Mouse (Mus musculus): Measurements from ENCODE around the gene Stx11. TPM values are rescaled to one million over a fixed set of nuclear protein-coding genes. Genes with fewer than 3 reads are reported as not detected.

The Stx11 gene
- polyA plus RNA-seq, 1 experiment from 2014 or later = 5.5 TPM

- no peak overlapping the region for H3K9ac ChIP-seq (ENCODE audit: low read depth, low read length)
- H3K4me1 ChIP-seq (ENCODE audit: control insufficient read depth, insufficient read depth, low read length) = peaks cover 9% of the 10 kb centered on the region
- no peaks in the 10 kb centered on the region for H3K27me3 ChIP-seq (ENCODE audit: control insufficient read depth, insufficient read depth, low read length)
- no peak overlapping the region for H3K27ac ChIP-seq (ENCODE audit: low read depth, low read length)
- no peaks in the 10 kb centered on the region for H3K36me3 ChIP-seq (ENCODE audit: control insufficient read depth, insufficient read depth, low read length)
- no peak for ATAC-seq (replicated peaks; ENCODE audit: insufficient number of reproducible peaks, low FRiP score, low TSS enrichment)
- no peak overlapping the region for H3K4me2 ChIP-seq
- H3K9me3 ChIP-seq (replicated peaks; ENCODE audit: control insufficient read depth, low read length) = no peaks in the 10 kb centered on the region
- no peak overlapping the region for H3K4me3 ChIP-seq (ENCODE audit: low read depth, low read length)
- 46% methylated on average over 7 of the region's 7 CpGs for WGBS (ENCODE audit: insufficient replicate concordance)
These were observed 48.3 kb downstream of the Stx11 start for GRCm38 (mm10) chr10:12915826-12916225.

GRCm38 (mm10) chr10:12914203-12914602, 49.9 kb downstream of the Stx11 start:
- WGBS (ENCODE audit: insufficient replicate concordance) = 88% methylated on average over 1 of the region's 1 CpGs
- Histone ChIP-seq H3K4me1 (ENCODE audit: control insufficient read depth, insufficient read depth, low read length) (peaks cover 9% of the 10 kb centered on the region), H3K9ac (ENCODE audit: low read depth, low read length) (no peak overlapping the region), H3K36me3 (ENCODE audit: control insufficient read depth, insufficient read depth, low read length) (no peaks in the 10 kb centered on the region), H3K9me3 (replicated peaks; ENCODE audit: control insufficient read depth, low read length) (no peaks in the 10 kb centered on the region), H3K4me3 (ENCODE audit: low read depth, low read length) (no peak overlapping the region), H3K27me3 (ENCODE audit: control insufficient read depth, insufficient read depth, low read length) (no peaks in the 10 kb centered on the region), H3K4me2 (no peak overlapping the region), H3K27ac (ENCODE audit: low read depth, low read length) (no peak overlapping the region)
- no peak for ATAC-seq (replicated peaks; ENCODE audit: insufficient number of reproducible peaks, low FRiP score, low TSS enrichment)

- peak overlapping the region; percentile 61 for H3K4me2 ChIP-seq
- peaks cover 9% of the 10 kb centered on the region for H3K4me1 ChIP-seq (ENCODE audit: control insufficient read depth, insufficient read depth, low read length)
- no peaks in the 10 kb centered on the region for H3K9me3 ChIP-seq (replicated peaks; ENCODE audit: control insufficient read depth, low read length)
- peak; percentile 56; the same call in 1 of the 2 replicates for ATAC-seq (replicated peaks; ENCODE audit: insufficient number of reproducible peaks, low FRiP score, low TSS enrichment)
- peak overlapping the region; percentile 12; the same call in 1 of the 2 replicates for H3K4me3 ChIP-seq (ENCODE audit: low read depth, low read length)
- H3K9ac ChIP-seq (ENCODE audit: low read depth, low read length) = peak overlapping the region; percentile 68
- no peaks in the 10 kb centered on the region for H3K36me3 ChIP-seq (ENCODE audit: control insufficient read depth, insufficient read depth, low read length)
- no peaks in the 10 kb centered on the region for H3K27me3 ChIP-seq (ENCODE audit: control insufficient read depth, insufficient read depth, low read length)
- 22% methylated on average over 11 of the region's 11 CpGs for WGBS (ENCODE audit: insufficient replicate concordance)
- H3K27ac ChIP-seq (ENCODE audit: low read depth, low read length) = peak overlapping the region; percentile 70
These were observed 52.0 kb downstream of the Stx11 start for GRCm38 (mm10) chr10:12911981-12912530.

GRCm38 (mm10) chr10:12911451-12911850, 52.6 kb downstream of the Stx11 start:
- Histone ChIP-seq H3K27me3 (ENCODE audit: control insufficient read depth, insufficient read depth, low read length) (no peaks in the 10 kb centered on the region), H3K4me2 (peak overlapping the region; percentile 61), H3K4me3 (ENCODE audit: low read depth, low read length) (no peak overlapping the region), H3K4me1 (ENCODE audit: control insufficient read depth, insufficient read depth, low read length) (peaks cover 9% of the 10 kb centered on the region), H3K27ac (ENCODE audit: low read depth, low read length) (peak overlapping the region; percentile 70), H3K36me3 (ENCODE audit: control insufficient read depth, insufficient read depth, low read length) (no peaks in the 10 kb centered on the region), H3K9me3 (replicated peaks; ENCODE audit: control insufficient read depth, low read length) (no peaks in the 10 kb centered on the region), H3K9ac (ENCODE audit: low read depth, low read length) (peak overlapping the region; percentile 68)
- ATAC-seq (replicated peaks; ENCODE audit: insufficient number of reproducible peaks, low FRiP score, low TSS enrichment) = no peak
- 78% methylated on average over 13 of the region's 13 CpGs for WGBS (ENCODE audit: insufficient replicate concordance)

GRCm38 (mm10) chr10:12909891-12910290, 54.2 kb downstream of the Stx11 start:
- ATAC-seq (replicated peaks; ENCODE audit: insufficient number of reproducible peaks, low FRiP score, low TSS enrichment) = no peak
- Histone ChIP-seq H3K9ac (ENCODE audit: low read depth, low read length) (no peak overlapping the region), H3K27ac (ENCODE audit: low read depth, low read length) (no peak overlapping the region)

GRCm38 (mm10) chr10:12909179-12909578, 54.9 kb downstream of the Stx11 start:
- Histone ChIP-seq H3K27ac (ENCODE audit: low read depth, low read length) (no peak overlapping the region), H3K9ac (ENCODE audit: low read depth, low read length) (no peak overlapping the region), H3K9me3 (replicated peaks; ENCODE audit: control insufficient read depth, low read length) (no peaks in the 10 kb centered on the region), H3K4me1 (ENCODE audit: control insufficient read depth, insufficient read depth, low read length) (peaks cover 9% of the 10 kb centered on the region), H3K4me3 (ENCODE audit: low read depth, low read length) (no peak overlapping the region), H3K27me3 (ENCODE audit: control insufficient read depth, insufficient read depth, low read length) (no peaks in the 10 kb centered on the region), H3K36me3 (ENCODE audit: control insufficient read depth, insufficient read depth, low read length) (no peaks in the 10 kb centered on the region), H3K4me2 (no peak overlapping the region)
- ATAC-seq (replicated peaks; ENCODE audit: insufficient number of reproducible peaks, low FRiP score, low TSS enrichment) = no peak
- 53% methylated on average over 1 of the region's 1 CpGs for WGBS (ENCODE audit: insufficient replicate concordance)

More at GRCm38 (mm10) chr10:12909891-12910290, 54.2 kb downstream of the Stx11 start:
- H3K9me3 ChIP-seq (replicated peaks; ENCODE audit: control insufficient read depth, low read length) = no peaks in the 10 kb centered on the region
- no peak overlapping the region for H3K4me3 ChIP-seq (ENCODE audit: low read depth, low read length)
- WGBS (ENCODE audit: insufficient replicate concordance) = 80% methylated on average over 2 of the region's 2 CpGs
- peaks cover 9% of the 10 kb centered on the region for H3K4me1 ChIP-seq (ENCODE audit: control insufficient read depth, insufficient read depth, low read length)
- H3K36me3 ChIP-seq (ENCODE audit: control insufficient read depth, insufficient read depth, low read length) = no peaks in the 10 kb centered on the region
- no peak overlapping the region for H3K4me2 ChIP-seq
- H3K27me3 ChIP-seq (ENCODE audit: control insufficient read depth, insufficient read depth, low read length) = no peaks in the 10 kb centered on the region

GRCm38 (mm10) chr10:12904140-12904528, 60.0 kb downstream of the Stx11 start:
- Histone ChIP-seq H3K4me2 (no peak overlapping the region), H3K4me3 (ENCODE audit: low read depth, low read length) (no peak overlapping the region), H3K9ac (ENCODE audit: low read depth, low read length) (no peak overlapping the region), H3K9me3 (replicated peaks; ENCODE audit: control insufficient read depth, low read length) (no peaks in the 10 kb centered on the region), H3K36me3 (ENCODE audit: control insufficient read depth, insufficient read depth, low read length) (no peaks in the 10 kb centered on the region), H3K27ac (ENCODE audit: low read depth, low read length) (no peak overlapping the region), H3K4me1 (ENCODE audit: control insufficient read depth, insufficient read depth, low read length) (no peaks in the 10 kb centered on the region), H3K27me3 (ENCODE audit: control insufficient read depth, insufficient read depth, low read length) (no peaks in the 10 kb centered on the region)
- WGBS (ENCODE audit: insufficient replicate concordance) = 63% methylated on average over 5 of the region's 5 CpGs
- no peak for ATAC-seq (replicated peaks; ENCODE audit: insufficient number of reproducible peaks, low FRiP score, low TSS enrichment)

GRCm38 (mm10) chr10:12903440-12904139, 60.5 kb downstream of the Stx11 start:
- no peaks in the 10 kb centered on the region for H3K27me3 ChIP-seq (ENCODE audit: control insufficient read depth, insufficient read depth, low read length)
- no peak overlapping the region for H3K4me2 ChIP-seq
- no peaks in the 10 kb centered on the region for H3K36me3 ChIP-seq (ENCODE audit: control insufficient read depth, insufficient read depth, low read length)
- WGBS (ENCODE audit: insufficient replicate concordance) = 76% methylated on average over 5 of the region's 5 CpGs
- H3K4me3 ChIP-seq (ENCODE audit: low read depth, low read length) = no peak overlapping the region
- H3K27ac ChIP-seq (ENCODE audit: low read depth, low read length) = no peak overlapping the region
- ATAC-seq (replicated peaks; ENCODE audit: insufficient number of reproducible peaks, low FRiP score, low TSS enrichment) = no peak
- H3K9me3 ChIP-seq (replicated peaks; ENCODE audit: control insufficient read depth, low read length) = no peaks in the 10 kb centered on the region
- no peak overlapping the region for H3K9ac ChIP-seq (ENCODE audit: low read depth, low read length)
- H3K4me1 ChIP-seq (ENCODE audit: control insufficient read depth, insufficient read depth, low read length) = no peaks in the 10 kb centered on the region

- ATAC-seq (replicated peaks; ENCODE audit: insufficient number of reproducible peaks, low FRiP score, low TSS enrichment) = no peak
- no peaks in the 10 kb centered on the region for H3K4me1 ChIP-seq (ENCODE audit: control insufficient read depth, insufficient read depth, low read length)
- H3K9me3 ChIP-seq (replicated peaks; ENCODE audit: control insufficient read depth, low read length) = no peaks in the 10 kb centered on the region
- no peak overlapping the region for H3K27ac ChIP-seq (ENCODE audit: low read depth, low read length)
- H3K36me3 ChIP-seq (ENCODE audit: control insufficient read depth, insufficient read depth, low read length) = no peaks in the 10 kb centered on the region
- no peaks in the 10 kb centered on the region for H3K27me3 ChIP-seq (ENCODE audit: control insufficient read depth, insufficient read depth, low read length)
- H3K9ac ChIP-seq (ENCODE audit: low read depth, low read length) = no peak overlapping the region
- 85% methylated on average over 5 of the region's 5 CpGs for WGBS (ENCODE audit: insufficient replicate concordance)
- H3K4me2 ChIP-seq = no peak overlapping the region
- H3K4me3 ChIP-seq (ENCODE audit: low read depth, low read length) = no peak overlapping the region
These were observed 64.2 kb downstream of the Stx11 start for GRCm38 (mm10) chr10:12899901-12900300.
